Mouse (Mus musculus) left cerebral cortex, adult 18-20 months (tissue): ENCODE measurements at regions not wholly inside any gene's neighbourhood (a gene's known extent, or its start where the extent isn't known, plus 50 kb on each side); places are given as distances from the start of the nearest gene placed in this dataset.

Experiments used
- DNase-seq, 2 experiments: peaks; one replicate each; pipeline ENCODE4 v3.0.0; 2021 to 2022; ENCODE audit warnings: low spot score in 2 of 2, mixed read lengths in 1 of 2

DNA sequence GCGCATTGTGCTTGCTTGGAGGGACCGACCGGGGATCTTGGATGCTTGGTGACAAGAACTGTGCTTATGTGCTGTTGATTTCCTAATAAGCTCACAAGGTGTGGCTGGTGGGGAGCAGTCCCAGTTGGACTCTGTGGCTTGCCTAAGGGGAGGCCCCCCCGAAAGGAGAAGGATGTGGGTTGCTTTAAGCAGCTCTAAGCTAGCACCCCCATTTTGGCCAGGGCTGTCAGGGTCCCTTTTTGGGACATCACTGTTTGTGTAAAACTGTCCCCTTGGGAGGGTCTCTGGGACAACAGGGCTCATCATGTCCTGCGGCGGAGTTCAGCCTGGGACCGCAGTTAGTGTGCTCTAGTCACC, 51.4 kb upstream of the Eef2kmt start:
- DNase-seq: no peak

DNA sequence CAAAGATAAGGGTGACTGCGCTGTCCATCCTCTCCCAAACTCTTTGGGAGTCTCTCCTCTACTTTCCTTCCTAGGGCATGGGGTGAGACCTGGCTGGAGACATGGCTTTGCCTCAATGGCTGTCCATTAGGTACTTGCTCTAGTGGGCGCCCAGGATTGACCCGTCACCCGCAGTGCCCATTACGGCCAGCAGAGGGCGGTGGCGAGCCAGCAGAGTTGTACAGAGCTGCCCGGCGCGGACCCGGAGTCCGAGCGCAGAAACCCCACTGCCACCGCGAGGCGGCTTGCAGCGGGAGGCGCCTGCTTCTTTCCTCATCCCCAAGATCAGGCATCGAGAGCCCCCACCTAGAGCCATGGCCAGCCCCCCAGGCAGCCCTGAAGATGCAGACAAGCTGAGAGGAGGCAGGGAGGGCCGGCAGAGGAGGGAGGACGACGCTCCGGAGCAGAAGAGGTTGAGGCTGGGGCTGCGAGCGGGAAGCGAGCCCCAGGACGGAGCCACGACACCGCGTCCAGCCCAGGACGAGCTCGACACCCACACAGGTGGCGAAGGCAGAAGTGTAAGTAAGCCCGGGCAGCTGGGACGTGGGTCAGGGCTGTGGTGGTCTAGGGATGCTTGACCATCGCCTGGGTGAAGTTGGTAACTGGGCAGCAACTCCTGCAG, 50.9 kb upstream of the Eef2kmt start:
- DNase-seq: peak; percentile 89 to 95
